Mouse (Mus musculus) liver, embryonic 14.5 days (tissue): ENCODE results near the gene Gm614. TPM values are rescaled to one million over a fixed set of nuclear protein-coding genes. Genes with fewer than 3 reads are reported as not detected.

Source experiments
- ATAC-seq: fragments of 200-750 bp; cut with Nextera tagmentation; 2 replicates; pipeline ENCODE4 v1.8.0; 2017; ENCODE audit warnings: moderate number of reproducible peaks, mild to moderate bottlenecking, moderate library complexity; ENCODE audit not compliant: insufficient read depth
- DNase-seq, 3 experiments: peaks; one replicate each; pipeline ENCODE4 v3.0.0-alpha.2; 2012 to 2013; ENCODE audit warnings: low read depth in 3 of 3, low spot score in 3 of 3
- H3K27ac ChIP-seq: fragments of 300-500 bp; sonication (generic); 2 replicates; pipeline ENCODE4 v1.5.1; 2014; ENCODE audit warnings: moderate library complexity, mild to moderate bottlenecking, control low read depth, inconsistent platforms
- H3K27me3 ChIP-seq: fragments of 300-500 bp; sonication (generic); 2 replicates; pipeline ENCODE4 v1.6.1; 2014; ENCODE audit warnings: mild to moderate bottlenecking, low read length, moderate library complexity; ENCODE audit not compliant: control insufficient read depth, insufficient read depth
- H3K36me3 ChIP-seq: fragments of 300-500 bp; sonication (generic); replicated peaks from 2 replicates; pipeline ENCODE4 v1.6.1; 2014; ENCODE audit warnings: low read depth; ENCODE audit not compliant: control insufficient read depth, insufficient read depth
- H3K4me1 ChIP-seq, 2 experiments: fragments of 200-500 bp in 1 of 2; fragments of 300-500 bp in 1 of 2; sonication (generic) in 1 of 2; replicated peaks; 2 replicates each; pipeline ENCODE4 v1.6.1; 2012 to 2014; ENCODE audit warnings: antibody characterized with exemption in 1 of 2, inconsistent platforms in 1 of 2, low read length in 1 of 2; ENCODE audit not compliant: control insufficient read depth in 2 of 2, insufficient read depth in 2 of 2
- H3K4me2 ChIP-seq: fragments of 300-500 bp; sonication (generic); 2 replicates; pipeline ENCODE4 v1.6.1; 2014; ENCODE audit warnings: low read depth, mild to moderate bottlenecking, control low read depth, moderate library complexity
- H3K4me3 ChIP-seq, 2 experiments: fragments of 200-500 bp in 1 of 2; fragments of 300-500 bp in 1 of 2; sonication (generic) in 1 of 2; 2 replicates each; pipeline ENCODE4 v1.5.1; 2012 to 2014; ENCODE audit warnings: low read depth in 2 of 2, low read length in 2 of 2, mild to moderate bottlenecking in 2 of 2, control low read depth in 1 of 2, inconsistent platforms in 1 of 2, moderate library complexity in 1 of 2; ENCODE audit not compliant: insufficient read depth in 1 of 2
- H3K9ac ChIP-seq: fragments of 300-500 bp; sonication (generic); replicated peaks from 2 replicates; pipeline ENCODE4 v1.6.1; 2014; ENCODE audit warnings: mild to moderate bottlenecking, control low read depth, moderate library complexity
- H3K9me3 ChIP-seq: fragments of 300-500 bp; sonication (generic); 2 replicates; pipeline ENCODE4 v1.6.1; 2016; ENCODE audit warnings: low read length, mixed read lengths; ENCODE audit not compliant: control insufficient read depth
- CTCF ChIP-seq: IDR thresholded peaks from 2 replicates; pipeline ENCODE4 v1.5.1; 2016; ENCODE audit warnings: antibody characterized with exemption, low read depth, control low read depth
- EP300 ChIP-seq: IDR thresholded peaks from 2 replicates; pipeline ENCODE4 v1.6.1; 2016; ENCODE audit warnings: antibody characterized with exemption, low read depth
- WGBS: fragments of 180-500 bp; shearing (Covaris S2); extraction: QIAGEN DNeasy Blood & Tissue Kit; methylation state at CpG from one replicate; pipeline ENCODE4 v1.1.7; 2014; ENCODE audit not compliant: insufficient replicate concordance; 5-methylcytosine and 5-hydroxymethylcytosine counted together
- polyA plus RNA-seq, 2 experiments: library from polyadenylated mRNA; depleted of rRNA in 1 of 2; stranded (reverse) in 1 of 2; unstranded in 1 of 2; fragments of >200 nt; fragmentation: Nextera tagmentation in 1 of 2; extraction: Ambion mirVana in 1 of 2; gene quantifications; 2 replicates each; pipeline versions ENCODE4 v1.2.1 to v1.2.3; 2012 to 2014

The Gm614 gene
- polyA plus RNA-seq, 2 experiments: not detected

GRCm38 (mm10) chrX:101222796-101223162, 41.0 kb downstream of the Gm614 start:
- Histone ChIP-seq H3K27me3 (no peaks in the 10 kb centered on the region; the same call in 1 of the 2 replicates), H3K4me3 (peak overlapping the region; percentile 61 to 63), H3K9ac (no peak overlapping the region; the same call in 1 of the 2 replicates), H3K4me2 (peak overlapping the region; percentile 69), H3K27ac (no peak overlapping the region), H3K36me3 (no peaks in the 10 kb centered on the region), H3K9me3 (no peaks in the 10 kb centered on the region), H3K4me1 (no peaks in the 10 kb centered on the region; a peak in 1 of 4 replicates)
- DNase-seq (no peak), ATAC-seq (no peak)
- WGBS: 30% methylated on average over 7 of the region's 7 CpGs
- no peak for TF ChIP-seq CTCF

- no peaks in the 10 kb centered on the region for H3K9me3 ChIP-seq
- no peaks in the 10 kb centered on the region; the same call in 1 of the 2 replicates for H3K27me3 ChIP-seq
- ATAC-seq: peak; percentile 97
- TF ChIP-seq CTCF (no peak), EP300 (no peak)
- peak within 1 kb of the TSS; percentile 69 for H3K4me2 ChIP-seq
- DNase-seq: peak; percentile 63 to 66 (median 66)
- peak within 1 kb of the TSS; percentile 54 for H3K9ac ChIP-seq
- H3K4me3 ChIP-seq: peak within 1 kb of the TSS; percentile 61 to 63
- no peaks in the 10 kb centered on the region; a peak in 1 of 4 replicates for H3K4me1 ChIP-seq
- no peaks in the 10 kb centered on the region for H3K36me3 ChIP-seq
- H3K27ac ChIP-seq: no peak within 1 kb of the TSS
- 13% methylated on average over 55 of the region's 55 CpGs for WGBS
Observed at GRCm38 (mm10) chrX:101221834-101222795, 41.7 kb downstream of the Gm614 start, which contains the start of gene Snx12. Snx12 (minus strand) TSS chrX:101222563.

Other genes starting within 250 kb of the Gm614 start
- gene Tex11, start 204.3 kb downstream of the Gm614 start, polyA plus RNA-seq (2012; rRNA removed): 0.04 TPM in 1 of 2 replicates, not detected in the other
- 0.05 and 0.18 TPM in 2 replicates for gene Tex11, start 204.3 kb downstream of the Gm614 start, polyA plus RNA-seq (2014; fragmentation: Nextera tagmentation; extraction: Ambion mirVana)
- gene Slc7a3, start 178.0 kb downstream of the Gm614 start, polyA plus RNA-seq (2012; rRNA removed): 0.54 and 0.96 TPM in 2 replicates
- 0.11 and 0.23 TPM in 2 replicates for gene Slc7a3, start 178.0 kb downstream of the Gm614 start, polyA plus RNA-seq (2014; fragmentation: Nextera tagmentation; extraction: Ambion mirVana)
- 8.2 and 11.3 TPM in 2 replicates for gene Snx12, start 41.4 kb downstream of the Gm614 start, polyA plus RNA-seq (2012; rRNA removed)
- gene Snx12, start 41.4 kb downstream of the Gm614 start, polyA plus RNA-seq (2014; fragmentation: Nextera tagmentation; extraction: Ambion mirVana): 15.9 and 16.8 TPM in 2 replicates
- 10.3 and 11.8 TPM in 2 replicates for gene Foxo4, start 9.5 kb downstream of the Gm614 start, polyA plus RNA-seq (2012; rRNA removed)
- gene Foxo4, start 9.5 kb downstream of the Gm614 start, polyA plus RNA-seq (2014; fragmentation: Nextera tagmentation; extraction: Ambion mirVana): 1.4 and 1.8 TPM in 2 replicates
- gene Il2rg, start 4.3 kb upstream of the Gm614 start, polyA plus RNA-seq (2012; rRNA removed): 5.5 and 6.4 TPM in 2 replicates
- 7.8 and 8.3 TPM in 2 replicates for gene Il2rg, start 4.3 kb upstream of the Gm614 start, polyA plus RNA-seq (2014; fragmentation: Nextera tagmentation; extraction: Ambion mirVana)
- not detected in 2 replicates for gene Gm20489, start 5.0 kb upstream of the Gm614 start, polyA plus RNA-seq (2012; rRNA removed)
- not detected in 2 replicates for gene Gm20489, start 5.0 kb upstream of the Gm614 start, polyA plus RNA-seq (2014; fragmentation: Nextera tagmentation; extraction: Ambion mirVana)
- gene Med12, start 10.0 kb upstream of the Gm614 start, polyA plus RNA-seq (2012; rRNA removed): 34.3 and 37.8 TPM in 2 replicates
- gene Med12, start 10.0 kb upstream of the Gm614 start, polyA plus RNA-seq (2014; fragmentation: Nextera tagmentation; extraction: Ambion mirVana): 21.9 and 27.5 TPM in 2 replicates
- 0.03 and 0.06 TPM in 2 replicates for gene Nlgn3, start 35.2 kb upstream of the Gm614 start, polyA plus RNA-seq (2012; rRNA removed)
- 0.05 and 0.08 TPM in 2 replicates for gene Nlgn3, start 35.2 kb upstream of the Gm614 start, polyA plus RNA-seq (2014; fragmentation: Nextera tagmentation; extraction: Ambion mirVana)
- 42.1 and 62.5 TPM in 2 replicates for gene Gjb1, start 112.4 kb upstream of the Gm614 start, polyA plus RNA-seq (2012; rRNA removed)
- 52.5 and 56.6 TPM in 2 replicates for gene Gjb1, start 112.4 kb upstream of the Gm614 start, polyA plus RNA-seq (2014; fragmentation: Nextera tagmentation; extraction: Ambion mirVana)
- 9.6 and 11.4 TPM in 2 replicates for gene Zmym3, start 156.9 kb upstream of the Gm614 start, polyA plus RNA-seq (2012; rRNA removed)
- gene Zmym3, start 156.9 kb upstream of the Gm614 start, polyA plus RNA-seq (2014; fragmentation: Nextera tagmentation; extraction: Ambion mirVana): 4.3 and 4.4 TPM in 2 replicates
- 78.8 and 117 TPM in 2 replicates for gene Nono, start 165.3 kb upstream of the Gm614 start, polyA plus RNA-seq (2012; rRNA removed)
- gene Nono, start 165.3 kb upstream of the Gm614 start, polyA plus RNA-seq (2014; fragmentation: Nextera tagmentation; extraction: Ambion mirVana): 103 and 113 TPM in 2 replicates
- 0.58 and 0.96 TPM in 2 replicates for gene Itgb1bp2, start 185.1 kb upstream of the Gm614 start, polyA plus RNA-seq (2012; rRNA removed)
- gene Itgb1bp2, start 185.1 kb upstream of the Gm614 start, polyA plus RNA-seq (2014; fragmentation: Nextera tagmentation; extraction: Ambion mirVana): 0.17 and 0.23 TPM in 2 replicates